8 mouse cellular contexts compared by ENCODE assay signal in the genomic region with DNA sequence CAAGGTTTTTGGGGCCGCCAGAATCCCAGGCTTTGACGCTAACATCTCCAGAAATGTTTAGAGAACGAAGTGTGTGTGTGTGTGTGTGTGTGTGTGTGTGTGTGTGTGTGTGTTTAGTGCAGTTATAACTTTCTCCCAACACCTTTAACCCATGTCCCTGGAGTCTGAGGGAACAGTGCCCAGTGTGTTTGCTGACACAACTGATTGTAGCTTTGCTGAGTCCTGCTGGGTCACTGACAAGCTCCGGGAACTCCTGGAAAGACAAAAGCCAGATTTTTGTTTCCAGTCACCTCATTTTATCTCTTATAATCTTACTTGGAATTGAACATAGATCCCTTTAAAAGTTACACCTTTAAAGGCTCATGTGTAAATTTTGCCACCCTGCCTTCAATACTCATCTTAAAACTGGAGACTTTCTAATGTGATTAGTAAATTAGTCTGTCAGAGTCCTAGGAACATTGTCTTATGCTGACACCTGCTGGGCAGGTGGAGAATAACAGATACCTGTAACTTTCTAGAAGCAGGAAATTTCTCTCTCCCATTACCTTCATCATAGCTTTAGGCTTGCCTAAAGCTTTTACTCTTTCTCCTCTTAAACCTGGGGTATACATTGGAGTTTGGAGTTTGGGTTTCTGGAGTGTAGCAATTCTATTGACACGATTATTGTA. TPM values are rescaled to one million over a fixed set of nuclear protein-coding genes. Genes with fewer than 3 reads are reported as not detected.
A peak's percentile ranks its signal among the peaks of the same experiment; 100 is the strongest.
DNase-seq lines count a peak whose midpoint lies in the region; ATAC-seq and TF ChIP-seq lines count a peak whose summit lies in the region.

No protein-coding gene starts in this region.

- no peaks in the 10 kb centered on the region for H3K36me3 ChIP-seq in forebrain, embryonic 15.5 days
- no peaks in the 10 kb centered on the region for H3K36me3 ChIP-seq in forebrain, embryonic 13.5 days (ENCODE audit: poor library complexity, severe bottlenecking)
- H3K36me3 ChIP-seq in midbrain, embryonic 15.5 days (replicated peaks) = no peaks in the 10 kb centered on the region
- no peaks in the 10 kb centered on the region for H3K36me3 ChIP-seq in midbrain, embryonic 11.5 days (ENCODE audit: control insufficient read depth, insufficient read depth, low read length)
- no peaks in the 10 kb centered on the region for H3K36me3 ChIP-seq in hindbrain, postnatal 0 days (ENCODE audit: insufficient read depth, low read length)

- H3K4me1 ChIP-seq in forebrain, embryonic 15.5 days = no peaks in the 10 kb centered on the region
- H3K4me1 ChIP-seq in forebrain, embryonic 13.5 days = no peaks in the 10 kb centered on the region
- no peaks in the 10 kb centered on the region for H3K4me1 ChIP-seq in midbrain, embryonic 15.5 days
- H3K4me1 ChIP-seq in midbrain, embryonic 11.5 days (ENCODE audit: control insufficient read depth, insufficient read depth, low read length) = no peaks in the 10 kb centered on the region
- no peaks in the 10 kb centered on the region for H3K4me1 ChIP-seq in hindbrain, postnatal 0 days (ENCODE audit: insufficient read depth, low read length)

- H3K27me3 ChIP-seq in forebrain, embryonic 15.5 days = no peaks in the 10 kb centered on the region
- H3K27me3 ChIP-seq in forebrain, embryonic 13.5 days = no peaks in the 10 kb centered on the region
- no peaks in the 10 kb centered on the region for H3K27me3 ChIP-seq in midbrain, embryonic 15.5 days (replicated peaks)
- no peaks in the 10 kb centered on the region for H3K27me3 ChIP-seq in midbrain, embryonic 11.5 days (ENCODE audit: control insufficient read depth, insufficient read depth, low read length)
- H3K27me3 ChIP-seq in hindbrain, postnatal 0 days (ENCODE audit: insufficient read depth, low read length) = no peaks in the 10 kb centered on the region

- H3K9me3 ChIP-seq in forebrain, embryonic 15.5 days = no peaks in the 10 kb centered on the region
- H3K9me3 ChIP-seq in forebrain, embryonic 13.5 days (replicated peaks) = no peaks in the 10 kb centered on the region
- H3K9me3 ChIP-seq in midbrain, embryonic 15.5 days = no peaks in the 10 kb centered on the region
- no peaks in the 10 kb centered on the region for H3K9me3 ChIP-seq in midbrain, embryonic 11.5 days (ENCODE audit: control insufficient read depth, low read length)
- H3K9me3 ChIP-seq in hindbrain, postnatal 0 days (ENCODE audit: low read length) = no peaks in the 10 kb centered on the region

- H3K4me2 ChIP-seq in forebrain, embryonic 15.5 days (replicated peaks) = no peak overlapping the region
- H3K4me2 ChIP-seq in forebrain, embryonic 13.5 days = no peak overlapping the region
- H3K4me2 ChIP-seq in midbrain, embryonic 15.5 days = no peak overlapping the region
- H3K4me2 ChIP-seq in midbrain, embryonic 11.5 days = no peak overlapping the region
- H3K4me2 ChIP-seq in hindbrain, postnatal 0 days (ENCODE audit: low read depth, low read length) = no peak overlapping the region

- no peak overlapping the region for H3K4me3 ChIP-seq in forebrain, embryonic 15.5 days
- no peak overlapping the region for H3K4me3 ChIP-seq in forebrain, embryonic 13.5 days
- no peak overlapping the region for H3K4me3 ChIP-seq in midbrain, embryonic 15.5 days
- H3K4me3 ChIP-seq in midbrain, embryonic 11.5 days (ENCODE audit: low read depth, low read length) = no peak overlapping the region
- H3K4me3 ChIP-seq in hindbrain, postnatal 0 days (ENCODE audit: low read length) = no peak overlapping the region

- H3K27ac ChIP-seq in forebrain, embryonic 15.5 days (replicated peaks) = no peak overlapping the region
- H3K27ac ChIP-seq in forebrain, embryonic 13.5 days = no peak overlapping the region
- H3K27ac ChIP-seq in midbrain, embryonic 15.5 days = no peak overlapping the region
- no peak overlapping the region for H3K27ac ChIP-seq in midbrain, embryonic 11.5 days (ENCODE audit: low read depth, low read length)
- no peak overlapping the region for H3K27ac ChIP-seq in hindbrain, postnatal 0 days

- H3K9ac ChIP-seq in forebrain, embryonic 15.5 days (replicated peaks) = no peak overlapping the region
- H3K9ac ChIP-seq in forebrain, embryonic 13.5 days = no peak overlapping the region
- no peak overlapping the region for H3K9ac ChIP-seq in midbrain, embryonic 15.5 days
- H3K9ac ChIP-seq in midbrain, embryonic 11.5 days (ENCODE audit: low read length) = no peak overlapping the region
- no peak overlapping the region for H3K9ac ChIP-seq in hindbrain, postnatal 0 days (replicated peaks; ENCODE audit: low read length)

- peak; percentile 55; the same call in 1 of the 2 replicates for ATAC-seq in forebrain, embryonic 15.5 days (replicated peaks)
- ATAC-seq in forebrain, embryonic 13.5 days = no peak
- ATAC-seq in midbrain, embryonic 15.5 days (replicated peaks) = 0 out of 2 replicates have a peak, but pooled peaks have one; percentile 55
- no peak for ATAC-seq in midbrain, embryonic 11.5 days (ENCODE audit: low FRiP score)
- no peak for ATAC-seq in hindbrain, postnatal 0 days

- WGBS in forebrain, embryonic 15.5 days = 77% methylated on average over 5 of the region's 5 CpGs
- WGBS in forebrain, embryonic 13.5 days = 73% methylated on average over 5 of the region's 5 CpGs
- WGBS in midbrain, embryonic 15.5 days = 66% methylated on average over 5 of the region's 5 CpGs
- 70% methylated on average over 5 of the region's 5 CpGs for WGBS in midbrain, embryonic 11.5 days
- WGBS in hindbrain, postnatal 0 days = 58% methylated on average over 5 of the region's 5 CpGs

- TF ChIP-seq CTCF in hindbrain, postnatal 0 days (IDR thresholded peaks at IDR 0.05; ENCODE audit: low read depth) = peak; percentile 75

- DNase-seq in midbrain, embryonic 11.5 days (ENCODE audit: low spot score, missing footprints) = no peak
- DNase-seq in c-Kit-negative CD71-positive TER-119-positive erythroid progenitor cells, embryonic 14.5 days (ENCODE audit: low read depth, low spot score) = peak; percentile 56
- DNase-seq in hindbrain, postnatal 0 days (ENCODE audit: low spot score) = peak; percentile 71
- DNase-seq in lung, postnatal 10 days = peak; percentile 36
- DNase-seq in thymus, postnatal 36 days = peak; percentile 31 to 51

RNA-seq across cellular contexts. Expression of a gene that starts 37.2 kb away (rescaled TPM):
- polyA plus RNA-seq in forebrain, embryonic 15.5 days (2015; fragmentation: Nextera tagmentation; extraction: Ambion mirVana) = 0.78 and 0.97 TPM in 2 replicates
- 0.60 and 0.61 TPM in 2 replicates for polyA plus RNA-seq in forebrain, embryonic 13.5 days (2015; fragmentation: Nextera tagmentation; extraction: Ambion mirVana)
- 1.2 and 1.6 TPM in 2 replicates for polyA plus RNA-seq in midbrain, embryonic 15.5 days (2015; fragmentation: Nextera tagmentation; extraction: Ambion mirVana)
- 1.3 TPM in 2 replicates for polyA plus RNA-seq in midbrain, embryonic 11.5 days (2014; fragmentation: Nextera tagmentation; extraction: Ambion mirVana)
- 1.7 and 2.5 TPM in 2 replicates for total RNA-seq in hindbrain, postnatal 0 days (2014; rRNA removed)
- polyA plus RNA-seq in hindbrain, postnatal 0 days (2015; fragmentation: Nextera tagmentation; extraction: Ambion mirVana) = 0.96 and 1.1 TPM in 2 replicates

Comparison
In these comparisons a context has a peak if more than half of its experiments do, and no peak if none do; other contexts are left out.
1. ATAC-seq: peak in forebrain, embryonic 15.5 days (single experiment) and midbrain, embryonic 15.5 days (single experiment); none in forebrain, embryonic 13.5 days (single experiment), midbrain, embryonic 11.5 days (single experiment) and hindbrain, postnatal 0 days (single experiment).